Mouse (Mus musculus) embryonic stem cell, embryonic (primary cell): ENCODE results near the gene Gm8246.
"Not testable (repeated sequence)": the region's sequence is repeated elsewhere in the genome, so short reads cannot be mapped to it uniquely, and the experiment has no call there.

ENCODE experiments used
- CTCF ChIA-PET, 4 experiments: fragments of 300-600 bp in 2 of 4; fragments of 350-600 bp in 2 of 4; sonication (Branson Sonifier 250); formaldehyde crosslinking; loops; one replicate each; lab custom pipeline; 2022; ENCODE audit warnings: inconsistent platforms in 2 of 4; lab: Charles Lee
- POLR2A ChIA-PET, 4 experiments: fragments of 300-600 bp in 2 of 4; fragments of 350-600 bp in 2 of 4; sonication (Branson Sonifier 250); formaldehyde crosslinking; loops; one replicate each; lab custom pipeline; 2022; ENCODE audit warnings: antibody characterized with exemption in 4 of 4, inconsistent platforms in 1 of 4; lab: Charles Lee

The Gm8246 gene

GRCm38 (mm10) chr14:5477730-5478129 is at the start of gene Gm8246:
Gene Gm8246 (minus strand): TSS chr14:5477830.
- POLR2A ChIA-PET, CTCF ChIA-PET: not testable (repeated sequence)

GRCm38 (mm10) chr14:5501374-5501773 is 23.7 kb upstream of the Gm8246 start, which contains the start of gene Gm3488:
Gene Gm3488 (plus strand): TSS chr14:5501674.
- CTCF ChIA-PET, POLR2A ChIA-PET: not testable (repeated sequence)

- POLR2A ChIA-PET, CTCF ChIA-PET: not testable (repeated sequence)
Measured at GRCm38 (mm10) chr14:5483907-5484306, 6.3 kb upstream of the Gm8246 start, which contains the start of gene Gm3187. Gene Gm3187 (plus strand): TSS chr14:5484207.

GRCm38 (mm10) chr14:5460469-5460868 is 17.2 kb downstream of the Gm8246 start:
- CTCF ChIA-PET, POLR2A ChIA-PET: not testable (repeated sequence)

- POLR2A ChIA-PET, CTCF ChIA-PET: not testable (repeated sequence)
Measured at GRCm38 (mm10) chr14:5455367-5455766, 22.3 kb downstream of the Gm8246 start, which contains the start of gene Gm3194. Gene Gm3194 (minus strand): TSS chr14:5455467.
